Mouse (Mus musculus): ENCODE measurements around the gene Igf2bp3.

DNA sequence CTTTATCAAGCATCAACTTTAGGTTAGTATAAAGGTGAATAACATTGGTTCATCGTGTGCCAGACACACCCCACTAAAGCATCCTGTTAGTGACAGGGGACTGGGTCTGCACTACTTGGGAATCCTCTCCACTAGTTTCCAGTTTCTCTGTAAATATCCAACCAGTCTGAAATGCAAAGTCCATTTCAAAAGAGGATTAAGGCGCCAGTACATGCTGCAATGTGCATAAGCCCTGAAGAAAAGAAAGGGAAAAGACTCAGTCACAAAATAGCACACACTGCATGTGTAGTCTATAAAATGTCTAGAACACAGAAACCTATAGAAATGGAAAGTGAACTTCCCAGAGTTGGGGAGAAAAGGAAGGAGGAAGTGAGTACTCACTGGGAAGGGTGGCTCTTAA lies 68.3 kb downstream of the Igf2bp3 start:
- TF ChIP-seq CTCF (IDR thresholded peaks at IDR 0.05; ENCODE audit: extremely low read depth, insufficient read length, insufficient replicate concordance, low read depth, low read length) (no peak), POLR2A (IDR thresholded peaks at IDR 0.05; ENCODE audit: low read depth, low read length) (no peak)
